Mouse (Mus musculus) CH12.LX (cell line): ENCODE measurements around the gene E130208F15Rik.

Experiments
- BHLHE40 ChIP-seq: IDR thresholded peaks from 2 replicates; pipeline ENCODE4 v1.6.1; 2011; ENCODE audit warnings: mild to moderate bottlenecking, low read depth, low read length, improper control_type of control experiment
- CTCF ChIP-seq, 2 experiments: IDR thresholded peaks in 1 of 2; conservative IDR thresholded peaks in 1 of 2; 2 replicates each; pipeline ENCODE4 v1.5.1; 2011 to 2012; ENCODE audit warnings: low read depth in 2 of 2, low read length in 2 of 2, improper control_type of control experiment in 1 of 2, inconsistent platforms in 1 of 2, mild to moderate bottlenecking in 1 of 2, moderate library complexity in 1 of 2
- MAFK ChIP-seq: IDR thresholded peaks from 2 replicates; pipeline ENCODE4 v1.6.1; 2011; ENCODE audit warnings: low read length, improper control_type of control experiment; ENCODE audit not compliant: insufficient replicate concordance
- MEF2A ChIP-seq: IDR thresholded peaks from 2 replicates; pipeline ENCODE4 v1.6.1; 2014; ENCODE audit warnings: low read depth, mild to moderate bottlenecking, inconsistent platforms, low read length, improper control_type of control experiment, borderline replicate concordance
- MYC ChIP-seq: IDR thresholded peaks from 2 replicates; pipeline ENCODE4 v1.6.1; 2011; ENCODE audit warnings: low read depth, mild to moderate bottlenecking, improper control_type of control experiment, low read length
- NELFE ChIP-seq: IDR thresholded peaks from 2 replicates; pipeline ENCODE4 v1.6.1; 2011; ENCODE audit warnings: low read depth, low read length, improper control_type of control experiment
- POLR2A ChIP-seq: IDR thresholded peaks from 2 replicates; pipeline ENCODE4 v1.6.1; 2011; ENCODE audit warnings: low read depth, mild to moderate bottlenecking, improper control_type of control experiment, low read length
- RCOR1 ChIP-seq: conservative IDR thresholded peaks from 2 replicates; pipeline ENCODE4 v1.6.1; 2012; ENCODE audit warnings: low read depth, mild to moderate bottlenecking, inconsistent platforms, low read length, improper control_type of control experiment
- SMC3 ChIP-seq: IDR thresholded peaks from 2 replicates; pipeline ENCODE4 v1.6.1; 2011; ENCODE audit warnings: low read depth, low read length, improper control_type of control experiment
- USF1 ChIP-seq: IDR thresholded peaks from 2 replicates; pipeline ENCODE4 v1.6.1; 2014; ENCODE audit warnings: low read depth, mild to moderate bottlenecking, inconsistent platforms, low read length, improper control_type of control experiment
- ZKSCAN1 ChIP-seq: IDR thresholded peaks from 2 replicates; pipeline ENCODE4 v1.6.1; 2012; ENCODE audit warnings: low read depth, inconsistent platforms, low read length, improper control_type of control experiment, borderline replicate concordance
- ZNF384 ChIP-seq: IDR thresholded peaks from 2 replicates; pipeline ENCODE4 v1.6.1; 2012; ENCODE audit warnings: low read depth, low read length, improper control_type of control experiment, inconsistent platforms

GRCm38 (mm10) chr7:30367466-30367865, 45.9 kb downstream of the E130208F15Rik start:
- no peak for TF ChIP-seq CTCF (conservative IDR thresholded peaks at IDR 0.05 in 1 of 2, IDR thresholded peaks at IDR 0.05 in 1 of 2; ENCODE audit: low read depth in 2 of 2, low read length in 2 of 2)
- TF ChIP-seq NELFE: no peak
- TF ChIP-seq USF1: no peak
- no peak for TF ChIP-seq ZNF384
- TF ChIP-seq ZKSCAN1: no peak
- TF ChIP-seq MYC: no peak
- no peak for TF ChIP-seq SMC3
- no peak for TF ChIP-seq POLR2A
- TF ChIP-seq RCOR1: no peak
- no peak for TF ChIP-seq BHLHE40
- TF ChIP-seq MEF2A: no peak
- no peak for TF ChIP-seq MAFK
